Mouse (Mus musculus) lung, adult 2 months (tissue): ENCODE measurements around the gene Atp6v0d1. TPM values are rescaled to one million over a fixed set of nuclear protein-coding genes. Genes with fewer than 3 reads are reported as not detected.

Experiments used
- DNase-seq: peaks from one replicate; pipeline ENCODE4 v3.0.0; 2022
- H3K4me1 ChIP-seq: fragments of 200-500 bp; 2 replicates; pipeline ENCODE4 v1.6.1; 2011; ENCODE audit warnings: low read length; ENCODE audit not compliant: control insufficient read depth, insufficient read depth
- H3K4me3 ChIP-seq: fragments of 200-500 bp; replicated peaks from 2 replicates; pipeline ENCODE3; 2011; ENCODE audit warnings: low read depth, mild to moderate bottlenecking, control low read depth, low read length; ENCODE audit errors: extremely low read depth
- CTCF ChIP-seq: fragments of 200-500 bp; IDR thresholded peaks from 2 replicates; pipeline ENCODE4 v1.5.1; 2011; ENCODE audit warnings: mild to moderate bottlenecking, low read length, control low read depth; ENCODE audit not compliant: insufficient read depth
- POLR2A ChIP-seq: fragments of 200-500 bp; IDR thresholded peaks from 2 replicates; pipeline ENCODE4 v1.6.1; 2011; ENCODE audit warnings: low read depth, mild to moderate bottlenecking, control low read depth, low read length, borderline replicate concordance; ENCODE audit errors: extremely low read depth
- WGBS: fragments of 180-500 bp; shearing (Covaris S2); methylation state at CpG from one replicate; pipeline ENCODE4 v1.1.7; 2018; 5-methylcytosine and 5-hydroxymethylcytosine counted together
- polyA plus RNA-seq: library from polyadenylated mRNA; depleted of rRNA; stranded (reverse); fragments of >200 nt; gene quantifications from 2 replicates; pipeline ENCODE4 v1.2.3, GENCODE M21; 2012

Gene Atp6v0d1
- polyA plus RNA-seq, 1 experiment, result 121 TPM

- no peak for DNase-seq
- Histone ChIP-seq H3K4me3 (no peak overlapping the region), H3K4me1 (peaks cover 15% of the 10 kb centered on the region)
- WGBS, result 92% methylated on average over 6 of the region's 6 CpGs
- TF ChIP-seq CTCF (no peak), POLR2A (no peak)
Measured at GRCm38 (mm10) chr8:105514194-105514593, 51.7 kb downstream of the Atp6v0d1 start.

- no peak overlapping the region for H3K4me3 ChIP-seq
- H3K4me1 ChIP-seq, result 0 out of 2 replicates have a peak, but pooled peaks cover 3% of the 10 kb centered on the region
- 39% methylated on average over 12 of the region's 12 CpGs for WGBS
- no peak for DNase-seq
- no peak for TF ChIP-seq CTCF
- TF ChIP-seq POLR2A, result no peak
Measured at GRCm38 (mm10) chr8:105509997-105510735, 55.7 kb downstream of the Atp6v0d1 start.

GRCm38 (mm10) chr8:105508758-105509157 lies 57.1 kb downstream of the Atp6v0d1 start:
- no peaks in the 10 kb centered on the region for H3K4me1 ChIP-seq
- 76% methylated on average over 2 of the region's 2 CpGs for WGBS
- TF ChIP-seq CTCF (no peak), POLR2A (no peak)
- no peak for DNase-seq
- H3K4me3 ChIP-seq, result no peak overlapping the region

GRCm38 (mm10) chr8:105506977-105507376 lies 58.9 kb downstream of the Atp6v0d1 start:
- H3K4me1 ChIP-seq, result no peaks in the 10 kb centered on the region
- H3K4me3 ChIP-seq, result no peak overlapping the region
- no peak for DNase-seq
- 72% methylated on average over 6 of the region's 6 CpGs for WGBS
- TF ChIP-seq POLR2A, result no peak
- no peak for TF ChIP-seq CTCF

- peak overlapping the region; percentile 4 for H3K4me3 ChIP-seq
- WGBS, result 68% methylated on average over 3 of the region's 3 CpGs
- DNase-seq, result no peak
- TF ChIP-seq POLR2A, result no peak
- no peak for TF ChIP-seq CTCF
- no peaks in the 10 kb centered on the region for H3K4me1 ChIP-seq
Measured at GRCm38 (mm10) chr8:105504617-105505016, 61.2 kb downstream of the Atp6v0d1 start.

- H3K4me1 ChIP-seq, result no peaks in the 10 kb centered on the region; the same call in 1 of the 2 replicates
- no peak for DNase-seq
- no peak for TF ChIP-seq CTCF
- TF ChIP-seq POLR2A, result peak; percentile 20; the same call in 1 of the 2 replicates
- peak overlapping the region; percentile 65 for H3K4me3 ChIP-seq
- WGBS, result 44% methylated on average over 12 of the region's 12 CpGs
Measured at GRCm38 (mm10) chr8:105499787-105500186, 66.1 kb downstream of the Atp6v0d1 start.

GRCm38 (mm10) chr8:105496439-105497180 lies 69.2 kb downstream of the Atp6v0d1 start, which contains the start of gene Zdhhc1:
TSS of gene Zdhhc1 (minus strand) at chr8:105496902.
- Histone ChIP-seq H3K4me1 (no peaks in the 10 kb centered on the region; the same call in 1 of the 2 replicates), H3K4me3 (peak within 1 kb of the TSS; percentile 76)
- peak; percentile 40 for TF ChIP-seq CTCF
- TF ChIP-seq POLR2A, result peak; percentile 72; the same call in 1 of the 2 replicates
- DNase-seq, result peak; percentile 94
- WGBS, result 1% methylated on average over 66 of the region's 68 CpGs

GRCm38 (mm10) chr8:105495350-105496302 lies 70.2 kb downstream of the Atp6v0d1 start:
- Histone ChIP-seq H3K4me1 (no peaks in the 10 kb centered on the region; the same call in 1 of the 2 replicates), H3K4me3 (peak overlapping the region; percentile 76)
- 31% methylated on average over 17 of the region's 17 CpGs for WGBS
- TF ChIP-seq CTCF, result no peak
- TF ChIP-seq POLR2A, result no peak
- no peak for DNase-seq

- TF ChIP-seq POLR2A, result no peak
- no peak for TF ChIP-seq CTCF
- 66% methylated on average over 3 of the region's 3 CpGs for WGBS
- DNase-seq, result no peak
- H3K4me3 ChIP-seq, result no peak overlapping the region
- H3K4me1 ChIP-seq, result no peaks in the 10 kb centered on the region; the same call in 1 of the 2 replicates
Measured at GRCm38 (mm10) chr8:105494566-105494965, 71.3 kb downstream of the Atp6v0d1 start.
